Mouse (Mus musculus): ENCODE data around the gene Asic2. TPM values are rescaled to one million over a fixed set of nuclear protein-coding genes. Genes with fewer than 3 reads are reported as not detected.

The Asic2 gene
- polyA plus RNA-seq, 1 experiment from 2014 or later: not detected

GRCm38 (mm10) chr11:80846115-80846514 lies 1122.1 kb downstream of the Asic2 start:
- TF ChIP-seq EP300 (IDR thresholded peaks at IDR 0.05; ENCODE audit: low read depth) (no peak), CTCF (IDR thresholded peaks at IDR 0.05; ENCODE audit: low read depth) (no peak)
- WGBS (ENCODE audit: insufficient replicate concordance): 53% methylated on average over 3 of the region's 3 CpGs

GRCm38 (mm10) chr11:80845486-80845885 lies 1122.8 kb downstream of the Asic2 start:
- DNase-seq (no peak), ATAC-seq (no peak)
- Histone ChIP-seq H3K36me3 (replicated peaks; ENCODE audit: insufficient read depth, low read length) (no peaks in the 10 kb centered on the region), H3K4me3 (ENCODE audit: low read depth, low read length) (no peak overlapping the region), H3K27me3 (ENCODE audit: insufficient read depth, low read length) (no peaks in the 10 kb centered on the region), H3K9ac (replicated peaks) (no peak overlapping the region), H3K27ac (ENCODE audit: low read depth) (no peak overlapping the region), H3K9me3 (ENCODE audit: low read length) (no peaks in the 10 kb centered on the region), H3K4me1 (ENCODE audit: insufficient read depth) (no peaks in the 10 kb centered on the region), H3K4me2 (ENCODE audit: low read depth, low read length) (no peak overlapping the region)
- TF ChIP-seq CTCF (IDR thresholded peaks at IDR 0.05; ENCODE audit: low read depth) (no peak), EP300 (IDR thresholded peaks at IDR 0.05; ENCODE audit: low read depth) (no peak)
- 64% methylated on average over 7 of the region's 7 CpGs for WGBS (ENCODE audit: insufficient replicate concordance)

More at GRCm38 (mm10) chr11:80846115-80846514, 1122.1 kb downstream of the Asic2 start:
- DNase-seq (no peak), ATAC-seq (no peak)
- H3K36me3 ChIP-seq (replicated peaks; ENCODE audit: insufficient read depth, low read length): no peaks in the 10 kb centered on the region
- H3K27me3 ChIP-seq (ENCODE audit: insufficient read depth, low read length): no peaks in the 10 kb centered on the region
- H3K27ac ChIP-seq (ENCODE audit: low read depth): no peak overlapping the region
- H3K9me3 ChIP-seq (ENCODE audit: low read length): no peaks in the 10 kb centered on the region
- no peak overlapping the region for H3K4me3 ChIP-seq (ENCODE audit: low read depth, low read length)
- H3K9ac ChIP-seq (replicated peaks): no peak overlapping the region
- H3K4me1 ChIP-seq (ENCODE audit: insufficient read depth): no peaks in the 10 kb centered on the region
- H3K4me2 ChIP-seq (ENCODE audit: low read depth, low read length): no peak overlapping the region

- no peak for DNase-seq
- TF ChIP-seq CTCF (IDR thresholded peaks at IDR 0.05; ENCODE audit: low read depth) (no peak), EP300 (IDR thresholded peaks at IDR 0.05; ENCODE audit: low read depth) (no peak)
- H3K4me3 ChIP-seq (ENCODE audit: low read depth, low read length): no peak overlapping the region
- no peaks in the 10 kb centered on the region for H3K9me3 ChIP-seq (ENCODE audit: low read length)
- H3K4me2 ChIP-seq (ENCODE audit: low read depth, low read length): no peak overlapping the region
- no peaks in the 10 kb centered on the region for H3K27me3 ChIP-seq (ENCODE audit: insufficient read depth, low read length)
- H3K4me1 ChIP-seq (ENCODE audit: insufficient read depth): no peaks in the 10 kb centered on the region
- no peaks in the 10 kb centered on the region for H3K36me3 ChIP-seq (replicated peaks; ENCODE audit: insufficient read depth, low read length)
- no peak overlapping the region for H3K27ac ChIP-seq (ENCODE audit: low read depth)
- H3K9ac ChIP-seq (replicated peaks): no peak overlapping the region
- no peak for ATAC-seq
- 38% methylated on average over 2 of the region's 2 CpGs for WGBS (ENCODE audit: insufficient replicate concordance)
Observed at GRCm38 (mm10) chr11:80843435-80843834, 1124.8 kb downstream of the Asic2 start.

- no peaks in the 10 kb centered on the region for H3K9me3 ChIP-seq (ENCODE audit: low read length)
- no peak for ATAC-seq
- H3K27me3 ChIP-seq (ENCODE audit: insufficient read depth, low read length): 0 out of 2 replicates have a peak, but pooled peaks cover 5% of the 10 kb centered on the region
- no peaks in the 10 kb centered on the region for H3K4me1 ChIP-seq (ENCODE audit: insufficient read depth)
- H3K4me3 ChIP-seq (ENCODE audit: low read depth, low read length): no peak overlapping the region
- no peak overlapping the region for H3K9ac ChIP-seq (replicated peaks)
- no peaks in the 10 kb centered on the region for H3K36me3 ChIP-seq (replicated peaks; ENCODE audit: insufficient read depth, low read length)
- peak; percentile 25 for TF ChIP-seq CTCF (IDR thresholded peaks at IDR 0.05; ENCODE audit: low read depth)
- TF ChIP-seq EP300 (IDR thresholded peaks at IDR 0.05; ENCODE audit: low read depth): no peak
- WGBS (ENCODE audit: insufficient replicate concordance): 70% methylated on average over 1 of the region's 1 CpGs
- no peak overlapping the region for H3K27ac ChIP-seq (ENCODE audit: low read depth)
- no peak for DNase-seq
- no peak overlapping the region for H3K4me2 ChIP-seq (ENCODE audit: low read depth, low read length)
Observed at GRCm38 (mm10) chr11:80838724-80839123, 1129.5 kb downstream of the Asic2 start.

- 47% methylated on average over 4 of the region's 4 CpGs for WGBS (ENCODE audit: insufficient replicate concordance)
- no peaks in the 10 kb centered on the region for H3K4me1 ChIP-seq (ENCODE audit: insufficient read depth)
- no peak overlapping the region for H3K9ac ChIP-seq (replicated peaks)
- H3K27me3 ChIP-seq (ENCODE audit: insufficient read depth, low read length): 0 out of 2 replicates have a peak, but pooled peaks cover 5% of the 10 kb centered on the region
- H3K4me2 ChIP-seq (ENCODE audit: low read depth, low read length): no peak overlapping the region
- no peaks in the 10 kb centered on the region for H3K36me3 ChIP-seq (replicated peaks; ENCODE audit: insufficient read depth, low read length)
- no peak for TF ChIP-seq EP300 (IDR thresholded peaks at IDR 0.05; ENCODE audit: low read depth)
- no peak for TF ChIP-seq CTCF (IDR thresholded peaks at IDR 0.05; ENCODE audit: low read depth)
- no peaks in the 10 kb centered on the region for H3K9me3 ChIP-seq (ENCODE audit: low read length)
- H3K4me3 ChIP-seq (ENCODE audit: low read depth, low read length): no peak overlapping the region
- DNase-seq (no peak), ATAC-seq (no peak)
- no peak overlapping the region for H3K27ac ChIP-seq (ENCODE audit: low read depth)
Observed at GRCm38 (mm10) chr11:80835841-80836240, 1132.4 kb downstream of the Asic2 start.

GRCm38 (mm10) chr11:80835395-80835794 lies 1132.9 kb downstream of the Asic2 start:
- H3K9me3 ChIP-seq (ENCODE audit: low read length): no peaks in the 10 kb centered on the region
- H3K36me3 ChIP-seq (replicated peaks; ENCODE audit: insufficient read depth, low read length): no peaks in the 10 kb centered on the region
- DNase-seq: no peak
- 0 out of 2 replicates have a peak, but pooled peaks cover 5% of the 10 kb centered on the region for H3K27me3 ChIP-seq (ENCODE audit: insufficient read depth, low read length)
- 78% methylated on average over 2 of the region's 2 CpGs for WGBS (ENCODE audit: insufficient replicate concordance)
- H3K4me2 ChIP-seq (ENCODE audit: low read depth, low read length): no peak overlapping the region
- TF ChIP-seq CTCF (IDR thresholded peaks at IDR 0.05; ENCODE audit: low read depth) (no peak), EP300 (IDR thresholded peaks at IDR 0.05; ENCODE audit: low read depth) (no peak)
- H3K9ac ChIP-seq (replicated peaks): no peak overlapping the region
- H3K27ac ChIP-seq (ENCODE audit: low read depth): no peak overlapping the region
- no peaks in the 10 kb centered on the region for H3K4me1 ChIP-seq (ENCODE audit: insufficient read depth)
- no peak overlapping the region for H3K4me3 ChIP-seq (ENCODE audit: low read depth, low read length)
- ATAC-seq: no peak

Other genes starting within 250 kb of the Asic2 start
- not detected in 2 replicates for gene 5530401A14Rik, start 107.8 kb downstream of the Asic2 start, polyA plus RNA-seq (2015; fragmentation: Nextera tagmentation; extraction: Ambion mirVana)
- 1.8 and 2.5 TPM in 2 replicates for gene Ccl2, start 67.1 kb upstream of the Asic2 start, polyA plus RNA-seq (2015; fragmentation: Nextera tagmentation; extraction: Ambion mirVana)
- gene Gm17268, start 70.1 kb upstream of the Asic2 start, polyA plus RNA-seq (2015; fragmentation: Nextera tagmentation; extraction: Ambion mirVana): not detected in 2 replicates
- 0.51 and 1.1 TPM in 2 replicates for gene Ccl7, start 77.3 kb upstream of the Asic2 start, polyA plus RNA-seq (2015; fragmentation: Nextera tagmentation; extraction: Ambion mirVana)
- gene Ccl11, start 89.4 kb upstream of the Asic2 start, polyA plus RNA-seq (2015; fragmentation: Nextera tagmentation; extraction: Ambion mirVana): 0.09 TPM in 1 of 2 replicates, not detected in the other
- 0.88 and 1.4 TPM in 2 replicates for gene Ccl12, start 133.4 kb upstream of the Asic2 start, polyA plus RNA-seq (2015; fragmentation: Nextera tagmentation; extraction: Ambion mirVana)
- gene Ccl8, start 146.7 kb upstream of the Asic2 start, polyA plus RNA-seq (2015; fragmentation: Nextera tagmentation; extraction: Ambion mirVana): 0.24 and 0.39 TPM in 2 replicates